Mouse (Mus musculus): ENCODE measurements around the gene Higd2a. TPM values are rescaled to one million over a fixed set of nuclear protein-coding genes. Genes with fewer than 3 reads are reported as not detected.

Gene Higd2a
- total RNA-seq, 1 experiment, result 108 TPM

DNA sequence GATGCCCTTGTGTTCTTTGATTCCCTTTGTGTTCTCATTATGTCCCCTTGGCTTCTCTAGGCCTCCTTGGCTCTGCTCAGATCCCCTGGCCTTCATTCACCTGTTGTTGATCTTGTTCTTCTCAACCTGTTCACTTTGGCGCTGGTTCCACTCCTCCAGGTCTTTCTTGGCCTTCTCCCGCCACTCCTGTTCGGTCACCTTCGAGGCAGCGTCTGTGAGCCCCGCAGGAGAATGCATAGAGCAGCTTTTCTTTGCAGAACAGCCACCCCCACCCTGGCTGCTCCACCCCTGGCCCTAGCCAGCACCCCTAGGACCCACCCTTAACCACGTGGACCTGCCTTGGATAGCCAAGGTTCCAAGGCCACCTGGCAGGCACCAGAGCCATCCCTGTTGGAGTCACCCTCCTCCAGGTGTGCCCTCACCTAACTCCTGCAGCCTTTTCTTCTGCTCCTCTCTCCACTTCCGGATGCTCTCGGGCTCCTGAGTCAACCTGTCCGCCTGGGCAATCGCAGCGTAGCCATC, 8.7 kb downstream of the Higd2a start:
- no peaks in the 10 kb centered on the region for H3K9me3 ChIP-seq (ENCODE audit: control insufficient read depth, insufficient read depth, low read depth, low read length)
- DNase-seq (ENCODE audit: low read depth, low spot score), result no peak
- H3K9ac ChIP-seq (ENCODE audit: insufficient read depth, low read depth, low read length, poor library complexity, severe bottlenecking), result no peak overlapping the region
- 0 out of 2 replicates have a peak, but pooled peaks cover 2% of the 10 kb centered on the region for H3K36me3 ChIP-seq (ENCODE audit: control insufficient read depth, insufficient read depth, low read length, poor library complexity, severe bottlenecking)
- H3K4me1 ChIP-seq (ENCODE audit: control insufficient read depth in 2 of 2, insufficient read depth in 2 of 2, low read length in 2 of 2, poor library complexity in 1 of 2), result peaks cover 5 to 20% of the 10 kb centered on the region in 2 experiments; a peak in 3 of 4 replicates
- no peak overlapping the region for H3K4me3 ChIP-seq (ENCODE audit: insufficient read depth in 1 of 2, low read depth in 1 of 2, low read length in 2 of 2, poor library complexity in 1 of 2, severe bottlenecking in 1 of 2)
- no peak overlapping the region for H3K27ac ChIP-seq (ENCODE audit: insufficient read depth, low read depth, low read length, poor library complexity, severe bottlenecking)
- in situ Hi-C loops (cut with MboI; ENCODE audit: low sequenced_read_pairs in 2 of 2, unreplicated experiment in 2 of 2), result no loop called here
- no peak for TF ChIP-seq ZNF384 (IDR thresholded peaks at IDR 0.05; ENCODE audit: low read depth, low read length)
- no peak for TF ChIP-seq HCFC1 (IDR thresholded peaks at IDR 0.05; ENCODE audit: borderline replicate concordance, insufficient read depth, low read length)
- no peak for TF ChIP-seq MAFK (IDR thresholded peaks at IDR 0.05; ENCODE audit: insufficient read depth, low read depth, low read length)
- no peak for TF ChIP-seq CHD2 (IDR thresholded peaks at IDR 0.05; ENCODE audit: low read depth, low read length)
- no peak for TF ChIP-seq ZC3H11A (IDR thresholded peaks at IDR 0.05; ENCODE audit: borderline replicate concordance, low read depth, low read length)

DNA sequence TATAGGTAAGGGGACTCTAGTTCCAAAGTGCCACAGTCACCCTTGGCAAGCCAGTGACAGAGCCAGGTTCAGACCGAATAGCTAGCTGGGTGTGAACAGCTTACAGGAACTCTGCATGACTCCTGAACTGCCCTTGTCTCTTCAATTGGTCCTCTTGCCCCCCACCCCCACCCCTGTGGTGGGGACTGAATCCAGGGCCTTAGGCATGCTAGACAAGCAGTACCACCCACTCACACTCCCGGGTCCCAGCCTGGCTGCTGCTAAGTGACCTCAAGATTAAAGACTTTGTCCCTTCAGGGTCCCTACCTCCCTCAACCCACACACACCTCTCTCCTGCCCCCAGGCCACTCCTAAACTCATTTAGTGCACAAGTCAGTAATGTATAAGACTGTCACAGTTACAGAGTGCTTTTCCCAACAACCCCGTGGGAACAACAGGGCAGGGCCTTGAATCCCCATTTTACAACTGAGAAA, 12.7 kb downstream of the Higd2a start:
- TF ChIP-seq ZC3H11A (IDR thresholded peaks at IDR 0.05; ENCODE audit: borderline replicate concordance, low read depth, low read length), result no peak
- no peak for TF ChIP-seq CHD2 (IDR thresholded peaks at IDR 0.05; ENCODE audit: low read depth, low read length)
- TF ChIP-seq MAFK (IDR thresholded peaks at IDR 0.05; ENCODE audit: insufficient read depth, low read depth, low read length), result no peak
- TF ChIP-seq HCFC1 (IDR thresholded peaks at IDR 0.05; ENCODE audit: borderline replicate concordance, insufficient read depth, low read length), result no peak
- TF ChIP-seq ZNF384 (IDR thresholded peaks at IDR 0.05; ENCODE audit: low read depth, low read length), result no peak
- Histone ChIP-seq H3K9ac (ENCODE audit: insufficient read depth, low read depth, low read length, poor library complexity, severe bottlenecking) (no peak overlapping the region), H3K36me3 (ENCODE audit: control insufficient read depth, insufficient read depth, low read length, poor library complexity, severe bottlenecking) (0 out of 2 replicates have a peak, but pooled peaks cover 2% of the 10 kb centered on the region), H3K4me1 (ENCODE audit: control insufficient read depth in 2 of 2, insufficient read depth in 2 of 2, low read length in 2 of 2, poor library complexity in 1 of 2) (peaks cover 14 to 45% of the 10 kb centered on the region in 2 experiments; a peak in 3 of 4 replicates), H3K9me3 (ENCODE audit: control insufficient read depth, insufficient read depth, low read depth, low read length) (no peaks in the 10 kb centered on the region), H3K4me3 (ENCODE audit: insufficient read depth in 1 of 2, low read depth in 1 of 2, low read length in 2 of 2, poor library complexity in 1 of 2, severe bottlenecking in 1 of 2) (no peak overlapping the region; a peak in 1 of 4 replicates), H3K27ac (ENCODE audit: insufficient read depth, low read depth, low read length, poor library complexity, severe bottlenecking) (peak overlapping the region; percentile 15; the same call in 1 of the 2 replicates)
- in situ Hi-C loops (cut with MboI; ENCODE audit: low sequenced_read_pairs in 2 of 2, unreplicated experiment in 2 of 2), result no loop called here
- DNase-seq (ENCODE audit: low read depth, low spot score), result peak; percentile 65

DNA sequence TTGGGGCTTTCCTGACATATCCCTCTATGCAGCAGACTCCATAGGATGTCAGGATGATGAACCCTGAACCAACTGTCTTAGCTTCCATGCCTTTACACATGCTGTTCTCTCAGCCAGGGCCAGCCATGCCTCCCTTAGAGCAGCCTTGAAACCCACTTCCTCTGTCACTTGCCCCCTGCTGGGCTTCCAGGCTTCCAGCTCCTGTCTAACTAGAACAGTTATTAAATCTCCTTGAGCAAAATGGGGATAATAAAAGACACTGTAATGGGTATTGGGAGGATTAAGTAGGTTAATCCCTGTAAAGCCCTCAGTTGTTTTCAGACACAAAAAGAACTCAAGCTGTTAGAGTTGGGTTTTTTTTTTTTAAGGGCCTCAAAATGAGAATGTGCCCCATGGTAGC, 13.5 kb downstream of the Higd2a start:
- peak overlapping the region; percentile 4; the same call in 1 of the 2 replicates for H3K9ac ChIP-seq (ENCODE audit: insufficient read depth, low read depth, low read length, poor library complexity, severe bottlenecking)
- H3K4me1 ChIP-seq (ENCODE audit: control insufficient read depth in 2 of 2, insufficient read depth in 2 of 2, low read length in 2 of 2, poor library complexity in 1 of 2), result peaks cover 14 to 48% of the 10 kb centered on the region in 2 experiments; a peak in 3 of 4 replicates
- H3K36me3 ChIP-seq (ENCODE audit: control insufficient read depth, insufficient read depth, low read length, poor library complexity, severe bottlenecking), result no peaks in the 10 kb centered on the region
- DNase-seq (ENCODE audit: low read depth, low spot score), result no peak
- no peaks in the 10 kb centered on the region for H3K9me3 ChIP-seq (ENCODE audit: control insufficient read depth, insufficient read depth, low read depth, low read length)
- H3K4me3 ChIP-seq (ENCODE audit: insufficient read depth in 1 of 2, low read depth in 1 of 2, low read length in 2 of 2, poor library complexity in 1 of 2, severe bottlenecking in 1 of 2), result no peak overlapping the region
- in situ Hi-C loops (cut with MboI; ENCODE audit: low sequenced_read_pairs in 2 of 2, unreplicated experiment in 2 of 2), result no loop called here
- peak overlapping the region; percentile 37; the same call in 1 of the 2 replicates for H3K27ac ChIP-seq (ENCODE audit: insufficient read depth, low read depth, low read length, poor library complexity, severe bottlenecking)
- TF ChIP-seq ZNF384 (IDR thresholded peaks at IDR 0.05; ENCODE audit: low read depth, low read length) (peak; percentile 44; the same call in 1 of the 2 replicates), MAFK (IDR thresholded peaks at IDR 0.05; ENCODE audit: insufficient read depth, low read depth, low read length) (no peak)

DNA sequence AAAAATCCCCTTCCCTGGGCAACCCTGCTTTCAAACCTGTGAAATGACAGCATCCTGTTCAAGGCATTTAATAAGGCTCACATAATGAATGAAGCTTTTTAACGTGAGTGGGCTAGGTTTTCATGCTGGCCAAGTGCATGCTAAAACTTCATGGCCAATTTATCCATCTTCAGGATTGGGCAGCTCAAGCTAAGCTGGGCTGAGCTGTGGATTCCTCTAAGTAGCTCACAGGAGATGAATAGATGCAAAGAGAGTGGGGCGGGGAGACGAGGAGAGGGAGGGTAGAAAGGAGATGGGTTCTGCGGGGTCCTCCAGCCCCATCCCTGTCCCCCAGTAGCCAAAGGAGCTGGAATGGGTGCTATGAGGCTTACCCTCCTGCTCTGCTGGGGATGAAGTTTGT, 14.2 kb downstream of the Higd2a start:
- Histone ChIP-seq H3K4me3 (ENCODE audit: insufficient read depth in 1 of 2, low read depth in 1 of 2, low read length in 2 of 2, poor library complexity in 1 of 2, severe bottlenecking in 1 of 2) (no peak overlapping the region), H3K27ac (ENCODE audit: insufficient read depth, low read depth, low read length, poor library complexity, severe bottlenecking) (no peak overlapping the region; the same call in 1 of the 2 replicates), H3K36me3 (ENCODE audit: control insufficient read depth, insufficient read depth, low read length, poor library complexity, severe bottlenecking) (no peaks in the 10 kb centered on the region), H3K9me3 (ENCODE audit: control insufficient read depth, insufficient read depth, low read depth, low read length) (no peaks in the 10 kb centered on the region), H3K4me1 (ENCODE audit: control insufficient read depth in 2 of 2, insufficient read depth in 2 of 2, low read length in 2 of 2, poor library complexity in 1 of 2) (peaks cover 15 to 50% of the 10 kb centered on the region in 2 experiments; a peak in 3 of 4 replicates), H3K9ac (ENCODE audit: insufficient read depth, low read depth, low read length, poor library complexity, severe bottlenecking) (peak overlapping the region; percentile 4; the same call in 1 of the 2 replicates)
- DNase-seq (ENCODE audit: low read depth, low spot score), result no peak
- TF ChIP-seq CHD2 (IDR thresholded peaks at IDR 0.05; ENCODE audit: low read depth, low read length), result no peak
- no peak for TF ChIP-seq ZNF384 (IDR thresholded peaks at IDR 0.05; ENCODE audit: low read depth, low read length)
- TF ChIP-seq HCFC1 (IDR thresholded peaks at IDR 0.05; ENCODE audit: borderline replicate concordance, insufficient read depth, low read length), result no peak
- TF ChIP-seq MAFK (IDR thresholded peaks at IDR 0.05; ENCODE audit: insufficient read depth, low read depth, low read length), result no peak
- no peak for TF ChIP-seq ZC3H11A (IDR thresholded peaks at IDR 0.05; ENCODE audit: borderline replicate concordance, low read depth, low read length)
- in situ Hi-C loops (cut with MboI; ENCODE audit: low sequenced_read_pairs in 2 of 2, unreplicated experiment in 2 of 2), result no loop called here
